Mouse (Mus musculus): Measurements from ENCODE around the gene Chd4.
A peak's percentile ranks its signal among the peaks of the same experiment; 100 is the strongest.
"Not testable (repeated sequence)": the region's sequence is repeated elsewhere in the genome, so short reads cannot be mapped to it uniquely, and the experiment has no call there.

Chd4 gene

DNA sequence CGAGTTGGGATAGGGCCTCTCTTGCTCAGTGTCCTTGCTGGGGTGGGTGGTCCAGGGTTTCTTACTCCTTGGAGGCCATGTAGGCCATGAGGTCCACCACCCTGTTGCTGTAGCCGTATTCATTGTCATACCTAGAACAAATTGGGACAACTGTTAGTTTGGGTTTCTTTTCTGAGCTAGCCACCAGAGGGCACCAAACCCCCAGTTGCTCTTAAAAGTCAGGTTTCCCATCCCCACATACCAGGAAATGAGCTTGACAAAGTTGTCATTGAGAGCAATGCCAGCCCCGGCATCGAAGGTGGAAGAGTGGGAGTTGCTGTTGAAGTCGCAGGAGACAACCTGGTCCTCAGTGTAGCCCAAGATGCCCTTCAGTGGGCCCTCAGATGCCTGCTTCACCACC, 66.2 kb downstream of the Chd4 start:
- DNase-seq (ENCODE audit: low read depth) = peak; percentile 74

DNA sequence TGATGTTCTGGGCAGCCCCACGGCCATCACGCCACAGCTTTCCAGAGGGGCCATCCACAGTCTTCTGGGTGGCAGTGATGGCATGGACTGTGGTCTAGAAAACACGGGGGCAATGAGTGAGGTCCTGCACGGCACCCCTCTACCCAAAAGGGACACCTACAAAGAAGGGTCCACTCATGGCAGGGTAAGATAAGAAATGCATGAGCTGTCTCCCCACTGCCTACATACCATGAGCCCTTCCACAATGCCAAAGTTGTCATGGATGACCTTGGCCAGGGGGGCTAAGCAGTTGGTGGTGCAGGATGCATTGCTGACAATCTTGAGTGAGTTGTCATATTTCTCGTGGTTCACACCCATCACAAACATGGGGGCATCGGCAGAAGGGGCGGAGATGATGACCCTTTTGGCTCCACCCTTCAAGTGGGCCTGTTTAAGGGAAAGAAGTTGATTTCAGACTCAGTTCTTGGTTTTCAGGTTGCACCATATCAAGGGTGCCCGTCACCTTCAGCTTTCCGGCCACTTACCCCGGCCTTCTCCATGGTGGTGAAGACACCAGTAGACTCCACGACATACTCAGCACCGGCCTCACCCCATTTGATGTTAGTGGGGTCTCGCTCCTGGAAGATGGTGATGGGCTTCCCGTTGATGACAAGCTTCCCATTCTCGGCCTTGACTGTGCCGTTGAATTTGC, 67.0 kb downstream of the Chd4 start:
- DNase-seq (ENCODE audit: low read depth) = not testable (repeated sequence)

DNA sequence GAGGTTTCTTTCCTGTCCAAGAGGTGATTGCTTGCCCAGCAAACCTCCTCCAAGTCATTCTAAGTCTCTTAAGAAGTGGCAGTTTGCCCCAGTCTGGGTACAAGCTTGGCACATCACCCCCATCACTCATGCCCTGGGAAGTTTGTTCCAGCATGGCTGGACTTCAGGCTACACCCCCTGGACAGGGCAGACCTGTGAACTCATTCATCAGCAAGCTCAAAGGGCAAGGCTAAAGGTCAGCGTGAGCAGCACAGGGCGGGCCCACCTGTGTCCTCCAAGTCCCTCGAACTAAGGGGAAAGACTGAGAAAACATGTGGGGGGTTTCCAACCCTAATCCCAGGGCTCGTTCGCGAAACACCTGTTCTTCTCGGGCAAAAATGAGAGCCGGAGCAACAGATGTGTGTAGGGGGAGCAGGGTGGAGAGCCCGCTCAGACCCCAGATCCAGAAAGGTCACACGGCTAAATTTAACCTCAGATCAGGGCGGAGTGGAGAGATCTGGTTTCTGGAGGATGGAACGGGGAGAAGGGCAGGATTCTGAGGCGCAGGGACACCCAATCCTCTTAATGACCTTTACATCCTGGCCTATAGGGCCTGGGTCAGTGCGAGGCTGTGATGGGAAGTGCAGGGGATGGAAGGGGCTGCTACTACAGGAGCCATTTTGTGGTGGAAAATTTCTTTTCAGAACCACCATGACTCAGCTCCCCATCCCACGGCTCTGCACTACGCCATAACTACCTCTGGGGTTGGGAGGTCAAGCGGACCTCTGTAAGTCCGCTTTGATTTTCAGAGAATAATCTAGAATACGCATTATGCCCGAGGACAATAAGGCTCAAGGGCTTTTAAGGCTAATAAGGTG, 68.2 kb downstream of the Chd4 start:
- no peak for DNase-seq (ENCODE audit: low read depth)

DNA sequence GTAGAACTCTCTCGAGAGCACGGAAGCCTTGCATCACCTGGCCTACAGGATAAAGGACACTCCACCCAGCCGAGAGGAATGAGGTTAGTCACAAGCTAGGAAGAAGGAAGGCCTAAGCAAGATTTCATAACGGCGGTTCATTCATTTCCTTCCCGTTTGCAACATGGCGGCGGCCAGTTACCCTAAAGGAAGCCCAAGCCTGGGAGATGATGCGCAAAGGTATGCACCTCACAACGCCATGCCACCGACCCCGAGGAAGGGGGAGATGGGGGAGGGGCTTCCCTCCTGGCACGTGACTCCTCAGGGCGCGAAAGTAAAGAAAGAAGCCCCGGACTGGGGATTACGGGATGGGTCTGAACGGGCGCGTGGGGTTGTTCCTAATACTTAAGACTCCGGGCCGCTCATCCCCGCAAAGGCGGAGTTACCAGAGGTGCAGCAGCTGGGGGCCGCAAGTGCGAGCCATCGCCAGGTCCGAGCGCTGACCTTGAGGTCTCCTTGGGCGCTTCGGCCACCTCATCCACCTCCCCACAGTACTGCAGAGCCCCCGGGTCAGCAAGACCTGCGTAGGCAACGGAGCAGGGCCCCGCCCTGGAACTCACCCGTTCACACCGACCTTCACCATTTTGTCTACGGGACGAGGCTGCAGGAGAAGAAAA, 69.0 kb downstream of the Chd4 start:
- DNase-seq (ENCODE audit: low read depth) = no peak

DNA sequence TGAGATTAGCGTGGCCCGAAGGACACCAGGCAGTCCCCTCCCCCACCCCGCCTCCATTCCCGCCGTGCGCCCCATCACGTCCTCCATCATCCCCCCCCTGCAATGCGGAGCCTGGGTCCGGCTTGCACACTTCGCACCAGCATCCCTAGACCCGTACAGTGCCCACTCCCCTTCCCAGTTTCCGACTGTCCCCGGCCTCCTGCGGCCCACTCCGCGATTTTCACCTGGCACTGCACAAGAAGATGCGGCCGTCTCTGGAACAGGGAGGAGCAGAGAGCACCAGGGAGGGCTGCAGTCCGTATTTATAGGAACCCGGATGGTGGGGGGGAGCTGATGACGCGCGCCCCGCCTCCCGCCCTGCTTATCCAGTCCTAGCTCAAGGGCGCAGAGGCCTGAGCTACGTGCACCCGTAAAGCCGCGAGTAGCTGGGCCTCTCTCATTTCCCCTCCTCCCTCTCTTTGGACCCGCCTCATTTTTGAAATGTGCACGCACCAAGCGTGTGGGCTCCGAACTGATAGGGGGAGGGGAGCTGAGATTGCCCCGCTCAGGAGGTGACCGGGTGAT, 69.6 kb downstream of the Chd4 start:
- peak; percentile 92 for DNase-seq (ENCODE audit: low read depth)

DNA sequence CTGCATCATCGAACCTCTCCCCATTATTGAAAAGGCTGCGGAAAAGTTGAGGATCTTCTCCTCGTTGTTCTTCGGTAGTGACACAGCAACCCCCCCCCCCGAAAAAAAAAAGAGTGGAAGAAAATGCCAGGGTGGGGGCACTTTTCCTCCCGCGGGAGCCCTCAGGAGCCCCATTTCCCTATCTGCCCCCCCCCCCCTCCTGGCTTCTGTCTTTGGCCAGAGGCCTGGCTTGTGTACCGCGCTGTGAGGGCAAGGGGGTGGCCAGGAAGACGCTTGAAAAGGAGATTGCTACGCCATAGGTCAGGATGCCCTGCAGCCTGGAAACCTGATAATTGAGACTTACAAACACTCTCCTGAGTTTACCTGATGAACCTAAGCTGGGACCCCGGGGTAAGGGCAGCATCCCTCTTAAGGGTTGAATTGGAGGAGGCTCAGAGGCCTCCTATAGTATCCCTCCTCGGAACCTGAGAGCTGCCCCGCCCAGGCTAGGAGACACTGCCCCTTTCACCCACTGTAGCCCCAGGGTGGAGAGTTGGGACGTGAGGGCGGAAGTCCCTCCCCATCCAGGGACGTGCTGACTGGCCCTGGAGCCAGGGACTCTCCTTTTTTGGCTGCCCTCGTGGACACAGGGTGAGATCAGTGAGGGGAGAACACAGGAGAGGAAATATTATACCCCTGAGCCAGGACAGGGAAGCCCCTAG, 70.4 kb downstream of the Chd4 start, which contains the start of gene Gapdh:
Gene Gapdh, minus strand, starts transcription at position 417 of the 701 bp plus-strand sequence.
- DNase-seq (ENCODE audit: low read depth) = no peak

DNA sequence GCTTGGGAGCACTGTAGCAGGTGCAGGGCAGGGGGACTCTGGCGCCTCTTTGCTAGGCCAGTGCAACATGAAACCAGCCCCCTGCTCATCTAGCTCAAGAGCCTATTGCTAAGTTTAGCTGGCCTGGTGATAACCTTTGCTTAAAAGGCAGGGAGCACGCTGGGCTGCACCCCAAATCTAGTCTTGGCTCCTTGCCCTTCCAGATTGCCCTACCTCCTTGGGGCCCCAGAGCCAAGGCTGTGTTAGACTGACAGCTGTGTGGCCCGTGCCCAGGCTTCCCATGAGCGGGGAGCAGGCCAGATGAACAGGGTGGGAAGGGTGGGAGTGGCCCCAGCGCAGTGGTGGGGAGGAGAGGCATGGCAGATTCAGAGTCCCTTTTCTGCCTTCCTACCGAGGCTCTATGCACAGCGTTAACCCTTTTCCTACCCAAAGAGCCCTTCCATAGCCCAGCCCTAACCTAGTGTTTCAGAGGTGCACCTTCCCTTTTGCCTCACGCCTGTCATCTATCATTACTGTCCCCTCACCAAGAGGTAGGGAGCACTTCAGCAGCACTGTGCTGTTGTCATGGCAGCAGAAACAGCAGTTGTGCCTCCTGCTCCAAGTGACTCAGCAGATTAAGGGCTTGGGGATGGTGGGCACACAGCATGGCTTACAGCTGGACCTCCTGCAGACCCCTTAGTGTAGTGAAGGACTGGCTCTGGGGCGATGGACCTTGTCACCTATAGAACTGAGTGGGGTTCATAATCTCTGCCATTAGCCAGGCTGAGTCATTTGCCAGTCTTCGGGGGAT, 71.3 kb downstream of the Chd4 start:
- DNase-seq (ENCODE audit: low read depth) = no peak

DNA sequence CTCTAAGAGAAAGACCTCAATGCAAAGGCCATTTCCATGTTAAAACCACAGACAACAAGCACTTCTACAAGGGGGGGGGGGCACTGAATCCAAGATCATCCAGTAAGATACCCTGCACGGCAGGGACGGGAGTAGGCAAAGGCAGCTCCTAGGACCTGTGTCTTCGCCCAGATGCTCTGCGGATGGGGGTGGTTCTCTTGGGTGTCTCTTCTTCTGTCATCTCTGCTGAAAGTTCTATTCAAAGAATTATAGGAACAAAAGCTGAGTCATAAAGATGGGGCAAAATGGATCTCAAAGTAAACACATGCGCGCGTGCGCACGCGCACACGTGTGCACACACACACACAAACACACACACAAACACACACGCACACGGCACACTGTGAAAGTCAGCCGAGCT, 72.3 kb downstream of the Chd4 start:
- no peak for DNase-seq (ENCODE audit: low read depth)

DNA sequence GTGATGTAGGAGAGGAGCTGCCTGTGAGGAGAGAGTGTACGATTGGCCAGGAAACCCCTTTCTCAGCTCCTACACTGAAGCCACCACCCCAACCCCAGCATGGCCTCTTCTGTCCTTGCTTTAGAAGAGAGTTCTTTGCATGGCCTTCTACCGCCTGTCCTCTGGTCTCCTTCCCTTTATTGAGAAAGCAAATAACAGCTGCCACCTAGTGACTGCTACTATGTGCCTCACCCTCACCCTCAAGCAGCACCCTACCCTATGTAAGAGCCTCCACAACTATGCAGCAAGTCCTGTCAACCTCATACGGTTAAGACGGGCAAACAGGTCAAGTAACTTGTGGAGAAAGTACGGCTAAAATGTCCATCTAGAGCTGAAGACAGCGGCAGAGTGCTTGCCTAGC, 74.4 kb downstream of the Chd4 start:
- DNase-seq (ENCODE audit: low read depth) = no peak

DNA sequence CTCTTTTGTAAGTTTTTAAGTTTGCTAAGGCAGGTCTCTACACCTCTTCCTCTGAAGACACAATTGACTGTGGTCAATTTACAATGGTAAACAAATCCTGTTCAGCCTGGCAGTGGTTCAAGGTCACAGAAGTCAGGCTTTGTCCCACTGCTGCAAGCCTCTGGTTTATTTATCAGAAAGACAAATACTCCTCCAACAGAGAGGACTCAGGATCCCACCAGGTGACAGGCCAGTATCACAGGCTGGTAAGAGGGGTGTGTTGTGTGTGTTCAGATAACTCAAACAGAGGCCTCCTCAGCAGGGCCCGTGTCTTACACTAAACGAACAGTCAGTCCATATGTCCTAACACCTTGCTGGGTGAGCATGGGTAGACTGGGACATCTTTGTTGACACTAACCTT, 76.7 kb downstream of the Chd4 start:
- DNase-seq (ENCODE audit: low read depth) = no peak

DNA sequence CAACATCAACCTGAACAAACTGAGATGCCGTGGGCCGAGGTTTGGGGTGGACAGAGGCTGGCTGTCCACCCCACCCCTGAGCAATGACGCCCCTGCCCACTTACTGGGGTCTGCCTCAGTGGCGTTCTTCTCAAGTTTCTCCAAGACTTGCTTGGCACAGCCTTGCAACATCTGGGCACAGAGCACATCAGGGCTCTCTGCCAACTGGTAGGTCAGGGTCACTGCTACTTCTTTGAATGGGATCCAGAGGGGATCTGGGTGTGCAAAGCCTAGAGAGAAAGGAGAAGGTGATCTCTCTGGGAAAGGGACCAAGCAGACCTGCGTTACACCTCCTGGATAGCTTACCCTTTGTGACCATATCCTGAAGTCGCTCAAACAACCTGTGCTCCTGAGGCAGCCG, 77.5 kb downstream of the Chd4 start:
- no peak for DNase-seq (ENCODE audit: low read depth)

DNA sequence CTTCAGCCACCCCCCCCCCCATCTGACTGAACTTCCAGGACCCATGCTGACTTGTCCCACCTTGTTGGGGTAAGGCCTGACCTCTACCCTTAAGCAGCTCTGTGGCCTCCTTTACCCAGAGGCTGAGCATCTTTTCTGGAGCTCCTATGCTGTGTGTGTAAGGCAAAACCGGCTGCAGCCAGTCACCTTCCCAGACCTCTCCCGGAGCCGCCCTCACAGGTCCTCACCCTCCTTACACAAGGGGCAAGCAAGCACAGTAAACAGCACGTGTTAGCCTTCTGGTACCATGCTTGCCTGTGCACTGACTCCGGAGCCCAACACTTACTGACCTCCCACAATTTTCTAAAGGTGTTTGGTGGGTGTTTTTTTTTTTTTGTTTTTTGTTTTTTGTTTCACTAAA, 79.7 kb downstream of the Chd4 start:
- no peak for DNase-seq (ENCODE audit: low read depth)

DNA sequence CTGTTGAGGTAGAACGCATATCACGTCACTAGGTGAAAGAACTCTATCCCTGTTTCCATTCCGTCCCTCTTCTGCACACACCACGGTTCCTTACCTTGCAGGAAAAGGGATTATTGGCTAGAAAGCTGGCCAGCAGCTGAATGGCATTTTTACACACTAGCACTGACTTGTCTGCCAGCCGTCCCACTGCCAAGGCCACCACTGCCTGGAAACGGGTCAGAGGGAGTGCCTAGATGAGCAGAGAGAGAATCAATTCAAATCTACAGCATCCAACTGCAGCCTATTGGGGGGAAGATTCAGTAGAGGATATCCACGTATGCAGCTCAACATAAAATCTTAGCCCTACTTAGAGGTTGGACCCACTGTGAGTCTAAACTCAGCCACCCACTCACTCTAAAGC, 83.8 kb downstream of the Chd4 start:
- DNase-seq (ENCODE audit: low read depth) = no peak
